ENCODE assay signal across 13 mouse cellular contexts in the genomic region with DNA sequence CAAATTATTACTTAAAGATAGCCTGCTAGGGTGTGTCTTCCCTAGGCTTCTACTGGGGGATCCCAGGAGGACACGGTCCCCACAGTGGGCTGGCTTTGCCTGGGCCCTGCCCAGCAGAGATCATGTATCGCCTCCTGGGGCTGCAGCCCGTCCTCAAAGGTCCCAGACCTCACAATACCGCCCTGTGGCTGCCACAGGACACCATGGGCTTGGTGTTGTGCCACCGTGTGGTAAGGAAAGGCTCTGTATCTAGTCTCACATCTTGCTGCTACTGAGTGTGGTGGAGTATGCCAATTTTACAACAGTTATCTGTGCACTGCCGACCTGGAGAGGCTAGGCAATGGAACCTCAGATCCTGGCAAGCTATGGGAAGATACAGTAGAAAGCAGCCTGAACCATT. TPM values are rescaled to one million over a fixed set of nuclear protein-coding genes. Genes with fewer than 3 reads are reported as not detected.
A peak's percentile ranks its signal among the peaks of the same experiment; 100 is the strongest.
DNase-seq lines count a peak whose midpoint lies in the region; ATAC-seq and TF ChIP-seq lines count a peak whose summit lies in the region.
"Had no signal": no experiment of that assay in that cellular context is flagged by ENCODE, and none has a peak within 500 bp of the region (broad histone marks: within the 10 kb centered on the region; RNA-seq: fewer than 3 reads in every experiment).

No protein-coding gene starts in this region.

- peak; percentile 30; the same call in 1 of the 2 replicates for TF ChIP-seq CTCF in cerebellum, adult 2 months (IDR thresholded peaks at IDR 0.05; ENCODE audit: borderline replicate concordance, insufficient read depth, low read depth, low read length)
- TF ChIP-seq CTCF in lung, adult 2 months (IDR thresholded peaks at IDR 0.05; ENCODE audit: insufficient read depth, low read length), result 0 out of 2 replicates have a peak, but pooled peaks have one; percentile 1

- WGBS in cerebellum, adult 2 months, result 44% methylated on average over 6 of the region's 6 CpGs
- 67% methylated on average over 6 of the region's 6 CpGs for WGBS in lung, adult 2 months

- TF ChIP-seq POLR2A in cerebellum, adult 2 months (IDR thresholded peaks at IDR 0.05; ENCODE audit: borderline replicate concordance, insufficient read depth, low read length), result no peak
- TF ChIP-seq POLR2A in lung, adult 2 months (IDR thresholded peaks at IDR 0.05; ENCODE audit: borderline replicate concordance, extremely low read depth, low read depth, low read length), result no peak

- peaks cover 23% of the 10 kb centered on the region for H3K4me1 ChIP-seq in cerebellum, adult 2 months (ENCODE audit: control insufficient read depth, insufficient read depth, low read length)
- H3K4me1 ChIP-seq in lung, adult 2 months (ENCODE audit: control insufficient read depth, insufficient read depth, low read length), result peaks cover 8% of the 10 kb centered on the region

- no peaks in the 10 kb centered on the region for H3K27me3 ChIP-seq in cerebellum, adult 2 months (ENCODE audit: control insufficient read depth, insufficient read depth, low read length)
- H3K27me3 ChIP-seq: embryonic facial prominence, embryonic 13.5 days; heart, embryonic 15.5 days had no signal

- H3K4me3 ChIP-seq in cerebellum, adult 2 months (replicated peaks; ENCODE audit: insufficient read depth, low read depth, low read length), result no peak overlapping the region
- no peak overlapping the region for H3K4me3 ChIP-seq in lung, adult 2 months (replicated peaks; ENCODE audit: extremely low read depth, low read depth, low read length)
- H3K4me3 ChIP-seq: megakaryocyte, embryonic 14.5 days had no signal

- DNase-seq in cerebellum, adult 2 months, result peak in 1 of 2 experiments; percentile 33
- no peak for DNase-seq in cerebellum, adult 11-12 months
- DNase-seq in lung, adult 2 months, result no peak
- DNase-seq in lung, adult 18-20 months, result no peak
- DNase-seq in retina, postnatal 1 day, result peak; percentile 62
- DNase-seq in thymus, postnatal 14 days, result no peak
- no peak for DNase-seq in urinary bladder, postnatal 10 days (ENCODE audit: low spot score)
- DNase-seq: B cell, adult 2 months; right cerebral cortex, postnatal 25 days had no signal

- H3K27ac ChIP-seq in cerebellum, adult 2 months (ENCODE audit: insufficient read depth, low read length), result no peak overlapping the region
- H3K27ac ChIP-seq: heart, embryonic 15.5 days had no signal

- peak; percentile 40; the same call in 1 of the 2 replicates for ATAC-seq in granulocyte monocyte progenitor cell, adult 5-6 weeks (replicated peaks; ENCODE audit: poor library complexity, severe bottlenecking)

RNA-seq across cellular contexts. Expression of gene Nnat, which starts 1.4 kb away (rescaled TPM):
- polyA plus RNA-seq in cerebellum, adult 2 months (2012; rRNA removed), result 162 and 198 TPM in 2 replicates
- polyA plus RNA-seq in lung, adult 2 months (2012; rRNA removed), result 25.3 and 56.8 TPM in 2 replicates
- not detected in 2 replicates for total RNA-seq in granulocyte monocyte progenitor cell, adult 5-6 weeks (2014; fragmentation: Nextera tagmentation)
- total RNA-seq in granulocyte monocyte progenitor cell, adult 5-6 weeks (2017), result not detected in 2 replicates

RNA-seq across cellular contexts. Expression of gene Blcap, which starts 12.6 kb away (rescaled TPM):
- 124 and 133 TPM in 2 replicates for polyA plus RNA-seq in cerebellum, adult 2 months (2012; rRNA removed)
- polyA plus RNA-seq in lung, adult 2 months (2012; rRNA removed), result 41.3 and 49.3 TPM in 2 replicates
- 13.4 and 29.1 TPM in 2 replicates for total RNA-seq in granulocyte monocyte progenitor cell, adult 5-6 weeks (2014; fragmentation: Nextera tagmentation)
- 6.7 and 7.9 TPM in 2 replicates for total RNA-seq in granulocyte monocyte progenitor cell, adult 5-6 weeks (2017)
